Mouse (Mus musculus) adrenal gland, adult 18-20 months (tissue): ENCODE data around the gene Eomes. TPM values are rescaled to one million over a fixed set of nuclear protein-coding genes. Genes with fewer than 3 reads are reported as not detected.

Experiments
- DNase-seq, 2 experiments: peaks; one replicate each; pipeline ENCODE4 v3.0.0; 2021 to 2022; ENCODE audit warnings: low spot score in 2 of 2
- total RNA-seq, 2 experiments: library from RNA; stranded (reverse); gene quantifications; 1 replicate in 1 of 2; 2 replicates in 1 of 2; pipeline ENCODE4 v1.2.3; 2021

Gene Eomes
- total RNA-seq, 2 experiments from 2014 or later = 0.38 to 0.56 TPM

- no peak for DNase-seq
Measured at GRCm38 (mm10) chr9:118516162-118516561, 38.1 kb downstream of the Eomes start.

DNA sequence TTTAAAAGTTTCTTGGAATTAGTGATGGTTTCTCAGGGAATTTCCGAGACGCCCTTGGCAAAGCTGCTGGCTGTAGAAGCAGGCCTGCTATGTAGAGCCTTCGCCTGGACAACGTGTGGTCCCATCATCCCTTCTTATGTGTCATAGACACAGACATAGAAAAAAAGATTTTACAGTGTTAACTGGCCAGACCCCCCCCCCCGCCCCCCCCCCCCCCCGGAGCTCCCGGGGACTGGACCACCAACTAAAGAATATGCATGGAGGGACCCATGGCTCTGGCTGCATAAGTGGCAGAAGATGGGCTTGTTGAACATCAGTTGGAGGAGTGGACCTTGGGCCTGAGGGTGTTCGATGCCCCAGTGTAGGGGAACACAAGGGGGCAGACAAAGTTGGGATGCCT is 39.6 kb downstream of the Eomes start:
- DNase-seq = no peak

DNA sequence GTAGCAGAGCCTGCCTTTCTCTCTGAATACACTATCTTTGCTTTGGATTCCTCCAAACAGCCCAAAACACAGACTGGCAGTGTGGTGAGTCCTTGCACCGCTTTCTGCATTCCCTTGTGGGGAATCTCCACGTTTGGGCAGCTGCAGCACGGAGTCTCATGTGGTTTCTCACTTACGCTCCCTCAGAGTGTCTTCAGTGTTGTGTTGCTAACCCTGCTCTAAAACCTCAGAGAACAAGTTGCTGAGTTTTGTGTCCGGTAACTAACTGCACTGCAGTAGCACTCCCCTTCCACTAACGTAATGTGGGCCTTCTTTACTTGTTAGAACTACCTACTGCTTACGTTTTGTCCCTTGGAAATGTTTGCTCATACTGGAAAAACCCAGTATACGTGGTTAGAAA is 41.1 kb downstream of the Eomes start:
- DNase-seq = no peak

- no peak for DNase-seq
Measured at GRCm38 (mm10) chr9:118520011-118520410, 42.0 kb downstream of the Eomes start.

GRCm38 (mm10) chr9:118520858-118521257 is 42.8 kb downstream of the Eomes start:
- no peak for DNase-seq

DNA sequence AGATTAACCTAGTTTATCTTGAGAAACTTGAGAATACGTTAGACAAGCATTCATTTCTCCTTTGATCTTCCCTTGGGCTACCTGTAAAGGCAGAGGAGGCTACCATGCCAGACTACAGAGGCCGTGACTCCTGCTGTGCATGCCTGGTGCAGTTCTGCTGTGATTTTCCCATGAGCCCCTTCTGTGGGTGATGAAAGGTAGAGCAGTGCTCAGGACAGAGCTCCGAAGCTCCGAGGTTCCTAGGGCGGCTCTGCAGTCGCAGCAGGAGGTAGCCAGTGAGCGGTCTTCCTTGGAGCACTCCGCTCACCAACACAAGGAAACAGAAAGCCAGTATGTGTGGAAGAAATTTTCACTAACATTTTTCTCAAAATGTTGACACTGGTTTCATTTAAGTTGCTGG is 43.6 kb downstream of the Eomes start:
- DNase-seq = no peak

- DNase-seq = no peak
Measured at GRCm38 (mm10) chr9:118523738-118524137, 45.7 kb downstream of the Eomes start.

GRCm38 (mm10) chr9:118527056-118527455 is 49.0 kb downstream of the Eomes start:
- no peak for DNase-seq

GRCm38 (mm10) chr9:118529783-118530182 is 51.8 kb downstream of the Eomes start:
- no peak for DNase-seq

DNA sequence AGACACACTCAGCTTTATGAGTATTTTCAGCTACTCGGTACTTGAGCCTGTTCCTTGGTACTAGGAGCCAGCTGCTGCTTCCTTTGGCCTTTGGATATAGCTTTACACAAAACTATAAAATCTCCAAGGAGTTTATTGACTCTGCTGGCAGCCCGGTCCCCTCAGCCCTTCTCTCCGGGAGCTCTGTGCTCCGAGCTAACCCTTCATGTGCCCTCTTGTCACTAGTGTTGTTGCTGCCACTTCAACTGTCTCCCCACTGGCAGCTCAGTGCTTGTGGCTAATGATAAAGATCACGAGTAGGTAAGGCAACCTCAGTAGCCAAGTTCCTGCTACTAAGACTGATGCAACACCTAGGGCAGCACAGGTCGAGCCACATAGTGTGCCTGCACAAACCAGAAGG is 52.7 kb downstream of the Eomes start:
- no peak for DNase-seq

DNA sequence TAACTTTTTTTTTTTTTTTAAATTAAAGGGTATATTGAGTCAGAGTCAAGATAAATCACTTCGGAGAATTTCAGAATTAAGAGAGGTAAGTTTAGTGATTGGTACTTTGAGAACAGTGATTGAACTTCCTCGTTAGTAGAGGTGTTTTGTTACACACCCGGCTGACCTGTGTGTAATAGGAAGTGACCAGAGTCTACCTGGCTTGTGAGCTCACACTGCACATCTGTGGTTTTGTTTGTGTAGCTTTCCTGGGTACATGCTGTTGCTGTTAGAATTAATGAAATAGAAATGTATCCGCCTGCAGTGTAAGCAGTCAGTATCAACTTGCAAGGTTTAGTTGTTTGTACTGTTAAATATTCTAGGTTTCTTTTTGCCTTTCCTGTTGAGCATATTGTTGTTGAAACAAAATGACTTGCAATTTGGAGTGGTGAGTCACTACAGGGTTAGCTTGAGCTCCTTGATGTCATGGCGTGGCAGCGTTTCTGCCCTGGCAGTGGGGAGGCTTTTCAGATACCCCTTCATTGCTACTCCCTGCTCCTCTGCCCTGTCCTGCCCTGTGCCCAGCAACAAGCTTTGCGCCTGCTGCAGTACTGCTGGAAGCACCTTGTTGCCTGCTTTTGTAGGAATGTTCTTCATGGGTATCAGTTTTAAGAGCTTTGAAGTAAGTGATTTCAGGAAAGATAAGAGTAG is 54.6 kb downstream of the Eomes start:
- DNase-seq = no peak

Other genes with a start within 250 kb of the Eomes start
- gene Golga4, start 28.1 kb downstream of the Eomes start, total RNA-seq = 100 to 1,000 TPM; 102 to 126 TPM
- gene Itga9, start 128.5 kb downstream of the Eomes start, total RNA-seq = 10 to 100 TPM; 24.9 to 57.9 TPM